Mouse (Mus musculus) left cerebral cortex, postnatal 25 days (tissue): Measurements from ENCODE around the gene Elavl4. TPM values are rescaled to one million over a fixed set of nuclear protein-coding genes. Genes with fewer than 3 reads are reported as not detected.

Source experiments
- DNase-seq, 2 experiments: peaks; one replicate each; pipeline ENCODE4 v3.0.0; 2022; ENCODE audit warnings: low spot score in 2 of 2, mixed read lengths in 1 of 2
- intact Hi-C: fragments of 180-260 bp; cut with DNase I; formaldehyde crosslinking; loops from one replicate; pipeline ENCODE4 v1.15.1; 2025
- total RNA-seq, 2 experiments: library from RNA; stranded (reverse); gene quantifications; 2 replicates each; pipeline ENCODE4 v1.2.3; 2021

Elavl4 gene
- total RNA-seq, 2 experiments from 2014 or later, result 90.6 to 118 TPM

- intact Hi-C loops, result loop anchor here (10.0 kb wide), 1 partner anchor 230 kb away; no protein-coding TSS in a partner anchor
- DNase-seq, result no peak
Measured at GRCm38 (mm10) chr4:110284446-110284845, 67.3 kb downstream of the Elavl4 start.

- DNase-seq, result no peak
- intact Hi-C loops, result no loop called here
Measured at GRCm38 (mm10) chr4:110270046-110270445, 81.7 kb downstream of the Elavl4 start.

- intact Hi-C loops, result no loop called here
- DNase-seq, result no peak
Measured at GRCm38 (mm10) chr4:110266804-110267575, 84.7 kb downstream of the Elavl4 start.

- DNase-seq, result no peak
- intact Hi-C loops, result no loop called here
Measured at GRCm38 (mm10) chr4:110264345-110264943, 87.3 kb downstream of the Elavl4 start.

- DNase-seq, result peak in 1 of 2 experiments; percentile 54
- intact Hi-C loops, result no loop called here
Measured at GRCm38 (mm10) chr4:110257360-110257759, 94.3 kb downstream of the Elavl4 start.

- no peak for DNase-seq
- intact Hi-C loops, result no loop called here
Measured at GRCm38 (mm10) chr4:110255617-110256016, 96.1 kb downstream of the Elavl4 start.

- DNase-seq, result no peak
- intact Hi-C loops, result no loop called here
Measured at GRCm38 (mm10) chr4:110250055-110250454, 101.7 kb downstream of the Elavl4 start.

- no peak for DNase-seq
- intact Hi-C loops, result no loop called here
Measured at GRCm38 (mm10) chr4:110242879-110243278, 108.8 kb downstream of the Elavl4 start.

GRCm38 (mm10) chr4:110234554-110234953, 117.2 kb downstream of the Elavl4 start:
- no peak for DNase-seq
- intact Hi-C loops, result no loop called here

- no peak for DNase-seq
- intact Hi-C loops, result no loop called here
Measured at GRCm38 (mm10) chr4:110232327-110232726, 119.4 kb downstream of the Elavl4 start.

GRCm38 (mm10) chr4:110231799-110232198, 119.9 kb downstream of the Elavl4 start:
- no peak for DNase-seq
- intact Hi-C loops, result no loop called here

- intact Hi-C loops, result no loop called here
- DNase-seq, result no peak
Measured at GRCm38 (mm10) chr4:110229652-110230051, 122.1 kb downstream of the Elavl4 start.

- DNase-seq, result no peak
- intact Hi-C loops, result no loop called here
Measured at GRCm38 (mm10) chr4:110229238-110229637, 122.5 kb downstream of the Elavl4 start.

- intact Hi-C loops, result no loop called here
- peak; percentile 50 to 78 for DNase-seq
Measured at GRCm38 (mm10) chr4:110227621-110228031, 124.1 kb downstream of the Elavl4 start.

- intact Hi-C loops, result no loop called here
Measured at GRCm38 (mm10) chr4:110225492-110225891, 126.2 kb downstream of the Elavl4 start.

GRCm38 (mm10) chr4:110218819-110219218, 132.9 kb downstream of the Elavl4 start:
- peak in 1 of 2 experiments; percentile 88 for DNase-seq
- intact Hi-C loops, result no loop called here

More at GRCm38 (mm10) chr4:110225492-110225891, 126.2 kb downstream of the Elavl4 start:
- peak in 1 of 2 experiments; percentile 42 for DNase-seq

GRCm38 (mm10) chr4:110217553-110217952, 134.2 kb downstream of the Elavl4 start:
- intact Hi-C loops, result no loop called here
- no peak for DNase-seq

- intact Hi-C loops, result loop anchor here (5.0 kb wide), 2 partner anchors 73 to 162 kb away; no protein-coding TSS in a partner anchor
- DNase-seq, result peak in 1 of 2 experiments; percentile 65
Measured at GRCm38 (mm10) chr4:110214543-110214942, 137.2 kb downstream of the Elavl4 start.

GRCm38 (mm10) chr4:110213666-110214065, 138.0 kb downstream of the Elavl4 start:
- intact Hi-C loops, result loop anchor here (5.0 kb wide), 2 partner anchors 74 to 161 kb away; no protein-coding TSS in a partner anchor
- no peak for DNase-seq

- intact Hi-C loops, result loop anchor here (5.0 kb wide), 2 partner anchors 77 to 158 kb away; no protein-coding TSS in a partner anchor
- no peak for DNase-seq
Measured at GRCm38 (mm10) chr4:110210246-110210645, 141.5 kb downstream of the Elavl4 start.

GRCm38 (mm10) chr4:110209613-110210012, 142.1 kb downstream of the Elavl4 start:
- DNase-seq, result no peak
- intact Hi-C loops, result loop anchor here (5.0 kb wide), 2 partner anchors 78 to 157 kb away; no protein-coding TSS in a partner anchor
